Mouse (Mus musculus) E14TG2a.4 (cell line): ENCODE measurements at regions not wholly inside any gene's neighbourhood (a gene's known extent, or its start where the extent isn't known, plus 50 kb on each side); places are given as distances from the start of the nearest gene placed in this dataset.
"Not testable (repeated sequence)": the region's sequence is repeated elsewhere in the genome, so short reads cannot be mapped to it uniquely, and the experiment has no call there.

Experiments used
- H3K27me3 ChIP-seq: 2 replicates; pipeline ENCODE4 v1.6.1; 2014; ENCODE audit warnings: low read length, control low read depth; ENCODE audit not compliant: insufficient read depth
- H3K36me3 ChIP-seq: 2 replicates; pipeline ENCODE4 v1.6.1; 2014; ENCODE audit warnings: low read length, control low read depth; ENCODE audit not compliant: insufficient read depth
- H3K4me1 ChIP-seq: replicated peaks from 2 replicates; pipeline ENCODE4 v1.6.1; 2014; ENCODE audit warnings: low read depth, low read length, control low read depth
- H3K4me3 ChIP-seq: replicated peaks from 2 replicates; pipeline ENCODE4 v1.5.1; 2014; ENCODE audit warnings: mild to moderate bottlenecking, low read length
- H3K9me3 ChIP-seq: 2 replicates; pipeline ENCODE4 v1.6.1; 2014; ENCODE audit warnings: low read length, control low read depth
- CTCF ChIP-seq: conservative IDR thresholded peaks from 2 replicates; pipeline ENCODE4 v1.5.1; 2014; ENCODE audit warnings: low read length
- NANOG ChIP-seq: IDR thresholded peaks from 2 replicates; pipeline ENCODE4 v1.6.1; 2014; ENCODE audit warnings: borderline replicate concordance, low read length, mixed read lengths
- POU5F1 ChIP-seq: IDR thresholded peaks from 2 replicates; pipeline ENCODE4 v1.6.1; 2014; ENCODE audit warnings: low read length, borderline replicate concordance

DNA sequence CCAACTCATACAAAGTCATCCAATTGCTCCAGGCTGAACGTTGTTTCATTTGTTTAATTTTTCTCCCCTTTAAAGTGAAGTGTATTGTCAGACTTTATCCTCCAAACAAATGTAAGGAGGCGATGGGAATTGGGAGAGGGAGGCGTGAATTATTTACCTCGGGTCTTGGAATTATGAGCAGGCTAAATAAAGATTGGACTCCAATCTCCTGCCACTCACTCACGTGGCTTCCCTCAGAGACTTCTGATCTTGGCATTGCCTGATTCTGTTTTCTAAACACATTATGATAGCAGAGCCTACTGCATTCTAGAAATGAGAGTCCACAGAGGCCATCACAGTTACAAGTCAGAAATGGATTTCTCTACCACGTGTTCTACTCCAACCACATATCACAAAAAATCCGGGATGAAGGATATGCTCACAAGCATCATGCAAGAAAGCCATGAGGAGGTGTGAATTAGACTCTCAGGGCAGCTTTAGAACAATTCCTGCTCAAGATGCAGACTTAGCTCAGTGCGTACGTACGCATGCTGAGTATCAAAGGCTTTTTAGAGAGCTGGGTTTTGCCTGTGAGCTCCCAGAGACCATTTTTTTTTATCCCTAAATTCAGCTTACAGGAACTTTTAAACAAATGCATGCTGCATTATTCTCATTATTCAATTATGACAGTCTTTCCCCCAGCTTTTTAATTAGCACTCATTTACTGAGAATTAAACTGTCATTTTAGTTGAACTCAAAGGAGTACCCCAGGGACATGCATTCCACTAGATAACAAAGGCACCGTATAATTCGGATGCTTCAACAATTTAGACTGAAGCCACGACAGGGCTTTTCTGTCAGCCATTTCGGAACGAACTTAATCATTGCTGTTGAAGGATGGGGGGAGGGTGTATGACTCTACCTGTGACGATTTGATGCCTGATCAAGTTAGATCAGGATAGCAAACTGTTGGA, 269.2 kb upstream of the Ubash3b start:
- Histone ChIP-seq H3K9me3 (no peaks in the 10 kb centered on the region), H3K4me1 (no peaks in the 10 kb centered on the region), H3K4me3 (no peak overlapping the region), H3K27me3 (no peaks in the 10 kb centered on the region), H3K36me3 (no peaks in the 10 kb centered on the region)
- TF ChIP-seq POU5F1 = no peak
- TF ChIP-seq CTCF = no peak
- no peak for TF ChIP-seq NANOG

DNA sequence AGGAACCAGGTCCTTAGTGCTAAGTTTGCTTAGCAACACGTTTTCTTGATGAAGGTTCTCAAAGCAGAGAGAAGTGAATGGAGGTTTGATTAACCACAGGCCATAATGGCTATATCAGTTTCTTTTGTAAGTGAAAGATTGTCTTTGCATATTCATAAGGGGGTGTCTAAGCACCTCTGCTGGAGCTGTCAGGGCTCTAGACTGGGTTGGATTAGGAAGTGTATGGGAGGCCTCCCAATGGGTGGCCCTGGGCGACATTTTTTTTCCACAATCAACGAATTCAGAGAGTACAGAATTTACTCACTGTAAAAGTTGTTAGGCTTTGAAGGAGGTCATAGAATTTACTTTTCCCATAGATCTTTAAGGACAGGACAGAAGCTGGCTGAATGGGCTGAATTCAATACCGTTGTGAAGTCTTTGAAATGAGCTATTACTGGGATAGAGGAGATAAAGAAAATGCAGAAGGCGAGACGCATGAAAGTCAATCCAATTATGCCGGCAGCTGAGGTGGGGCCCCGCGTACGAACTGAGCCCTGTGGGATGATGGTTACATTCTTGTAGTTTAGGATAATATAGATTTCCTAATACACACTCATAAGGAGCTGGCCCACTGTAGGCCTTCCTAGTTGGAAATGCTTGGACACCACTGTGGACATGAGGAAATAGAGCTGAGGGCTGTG, 268.4 kb upstream of the Ubash3b start:
- Histone ChIP-seq H3K27me3 (no peaks in the 10 kb centered on the region), H3K4me1 (no peaks in the 10 kb centered on the region)
- no peak for TF ChIP-seq CTCF
- TF ChIP-seq POU5F1 = no peak; the same call in 1 of the 2 replicates
- TF ChIP-seq NANOG = no peak

DNA sequence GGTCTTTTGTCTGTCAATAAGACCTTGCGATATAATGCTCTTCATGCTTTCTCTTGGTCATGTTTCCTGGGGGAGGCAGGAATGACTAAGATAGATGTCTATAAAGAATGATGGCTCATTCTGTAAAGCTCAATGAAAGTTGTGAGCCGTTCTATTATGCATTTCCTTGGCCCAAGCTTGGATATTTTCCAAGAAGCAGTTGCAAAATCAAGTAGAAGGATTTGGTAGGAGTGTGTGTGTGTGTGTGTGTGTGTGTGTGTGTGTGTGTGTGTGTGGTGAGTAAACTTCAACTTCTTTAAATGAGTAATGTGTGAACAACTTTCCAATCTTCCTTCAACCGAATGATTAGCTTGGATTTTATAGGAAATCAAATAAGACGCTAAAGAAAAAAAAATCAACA, 267.7 kb upstream of the Ubash3b start:
- TF ChIP-seq POU5F1 = no peak
- no peak for TF ChIP-seq CTCF
- no peak for TF ChIP-seq NANOG
- H3K27me3 ChIP-seq = no peaks in the 10 kb centered on the region
- no peaks in the 10 kb centered on the region for H3K9me3 ChIP-seq

More for the DNA sequence above, 268.4 kb upstream of the Ubash3b start:
- Histone ChIP-seq H3K9me3 (no peaks in the 10 kb centered on the region), H3K36me3 (no peaks in the 10 kb centered on the region), H3K4me3 (no peak overlapping the region)

DNA sequence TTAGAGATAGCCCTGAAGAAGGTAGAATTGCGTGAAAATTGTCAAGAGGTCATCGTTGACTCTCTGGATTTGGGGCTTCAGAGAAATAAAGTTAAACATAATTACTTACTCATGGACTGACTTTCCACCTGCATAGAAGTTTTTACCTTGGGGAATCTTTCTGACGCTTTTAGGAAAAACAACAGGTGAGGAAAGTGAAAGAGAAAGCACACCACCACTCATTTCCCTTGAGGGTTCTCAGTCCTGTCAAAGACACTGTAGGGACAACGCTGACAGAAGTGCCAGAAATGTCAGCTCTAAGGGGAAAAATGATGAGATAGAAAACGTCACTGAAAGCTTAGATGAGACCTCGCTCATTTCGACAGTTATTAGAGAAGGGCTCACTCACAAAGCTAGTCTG, 265.2 kb upstream of the Ubash3b start:
- Histone ChIP-seq H3K4me3 (no peak overlapping the region), H3K27me3 (no peaks in the 10 kb centered on the region), H3K4me1 (no peaks in the 10 kb centered on the region), H3K36me3 (no peaks in the 10 kb centered on the region), H3K9me3 (no peaks in the 10 kb centered on the region)
- no peak for TF ChIP-seq CTCF
- TF ChIP-seq POU5F1 = no peak
- no peak for TF ChIP-seq NANOG

More for the DNA sequence above, 267.7 kb upstream of the Ubash3b start:
- Histone ChIP-seq H3K4me3 (no peak overlapping the region), H3K36me3 (no peaks in the 10 kb centered on the region), H3K4me1 (no peaks in the 10 kb centered on the region)

DNA sequence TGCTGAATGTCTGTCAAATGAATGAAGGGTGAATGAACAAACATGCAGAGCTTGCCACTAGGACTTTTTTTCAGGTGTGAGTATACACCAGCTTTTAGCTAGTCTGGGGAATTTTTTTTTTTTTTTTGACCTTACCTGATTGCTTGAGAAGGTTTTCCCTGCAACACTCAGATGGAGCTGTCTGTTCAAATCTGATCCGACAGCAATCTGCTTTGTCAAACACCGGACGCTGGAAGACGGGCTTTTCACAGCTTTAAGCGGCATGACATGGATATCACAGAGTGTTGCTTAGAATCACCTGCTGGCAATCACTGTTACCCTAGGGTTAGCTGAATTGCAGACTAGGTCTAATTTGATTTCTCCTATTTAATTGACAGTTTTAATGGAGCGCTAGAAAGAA, 263.7 kb upstream of the Ubash3b start:
- H3K36me3 ChIP-seq = no peaks in the 10 kb centered on the region
- H3K27me3 ChIP-seq = no peaks in the 10 kb centered on the region
- H3K4me3 ChIP-seq = no peak overlapping the region
- H3K4me1 ChIP-seq = no peaks in the 10 kb centered on the region
- TF ChIP-seq CTCF (no peak), POU5F1 (no peak), NANOG (no peak)
- H3K9me3 ChIP-seq = no peaks in the 10 kb centered on the region

DNA sequence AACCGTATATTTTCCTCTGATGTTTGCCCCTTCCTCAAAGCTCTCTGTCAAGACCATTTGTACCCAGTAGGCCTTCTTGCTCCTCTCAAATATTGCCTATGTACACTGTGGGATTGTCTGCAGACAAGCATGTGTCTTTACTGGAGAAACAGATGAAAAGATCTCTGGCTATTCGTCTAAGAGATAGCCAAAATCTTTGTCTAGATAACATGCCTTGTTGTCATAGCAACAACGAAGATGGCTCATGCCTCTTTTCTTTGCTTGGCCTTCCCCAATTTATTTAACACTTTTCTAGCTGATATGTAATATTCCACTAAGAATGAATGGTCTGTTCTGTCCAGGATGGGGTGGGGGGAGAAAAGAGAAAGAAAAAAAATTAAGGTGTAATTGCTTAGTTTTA, 252.3 kb upstream of the Ubash3b start:
- no peaks in the 10 kb centered on the region for H3K36me3 ChIP-seq
- H3K4me1 ChIP-seq = no peaks in the 10 kb centered on the region
- H3K4me3 ChIP-seq = no peak overlapping the region
- no peaks in the 10 kb centered on the region for H3K27me3 ChIP-seq
- TF ChIP-seq CTCF (no peak), NANOG (no peak), POU5F1 (no peak)
- no peaks in the 10 kb centered on the region for H3K9me3 ChIP-seq

DNA sequence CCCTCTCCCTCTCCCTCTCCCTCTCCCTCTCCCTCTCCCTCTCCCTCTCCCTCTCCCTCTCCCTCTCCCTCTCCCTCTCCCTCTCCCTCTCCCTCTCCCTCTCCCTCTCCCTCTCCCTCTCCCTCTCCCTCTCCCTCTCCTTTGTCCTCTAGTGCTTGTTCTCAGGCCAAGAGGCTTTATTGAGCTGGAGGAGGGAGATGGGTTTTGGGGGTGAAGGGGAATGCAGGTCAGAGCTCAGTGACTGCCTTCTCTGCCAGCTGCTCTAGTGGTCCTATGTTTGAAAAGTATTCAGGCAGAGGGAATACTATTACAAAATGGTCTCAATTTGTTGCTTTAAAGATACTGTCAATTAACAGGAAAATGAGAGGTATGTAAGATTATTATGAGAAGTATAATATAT, 251.6 kb upstream of the Ubash3b start:
- not testable (repeated sequence) for H3K27me3 ChIP-seq, H3K4me1 ChIP-seq, H3K9me3 ChIP-seq, H3K36me3 ChIP-seq, H3K4me3 ChIP-seq

DNA sequence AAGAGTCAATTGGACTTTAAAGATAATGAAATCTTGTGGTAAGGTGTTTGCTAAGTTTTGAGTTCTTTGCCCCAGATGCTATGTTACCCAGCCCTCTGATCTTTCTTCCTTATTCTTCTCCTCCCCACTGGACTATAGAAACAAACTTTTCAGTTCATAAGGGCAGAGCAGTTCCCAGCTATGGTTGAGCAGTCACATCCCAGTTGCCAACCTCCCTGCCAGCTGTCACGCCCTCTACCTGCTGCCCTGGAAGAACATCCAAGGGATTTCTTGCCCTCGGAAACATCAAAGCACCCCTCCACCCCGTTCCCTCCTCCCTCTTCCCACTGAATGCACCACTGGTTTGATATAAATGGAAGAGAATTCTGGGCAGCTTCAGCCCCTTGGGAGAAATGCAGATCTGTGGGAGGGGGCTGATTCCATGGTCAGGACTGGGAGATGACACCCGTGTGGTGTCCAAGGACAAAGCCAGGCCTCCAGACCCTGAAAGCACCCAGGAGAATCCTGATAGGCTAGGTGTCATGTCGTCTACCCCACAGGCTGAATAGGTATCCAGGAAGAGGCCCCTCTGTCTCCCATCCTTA, 250.8 kb upstream of the Ubash3b start:
- Histone ChIP-seq H3K27me3 (no peaks in the 10 kb centered on the region), H3K4me1 (no peaks in the 10 kb centered on the region), H3K4me3 (no peak overlapping the region), H3K9me3 (no peaks in the 10 kb centered on the region), H3K36me3 (no peaks in the 10 kb centered on the region)
- TF ChIP-seq NANOG = no peak
- TF ChIP-seq POU5F1 = no peak
- TF ChIP-seq CTCF = no peak
